Mouse (Mus musculus): ENCODE results near the gene Mpi.

Gene Mpi

DNA sequence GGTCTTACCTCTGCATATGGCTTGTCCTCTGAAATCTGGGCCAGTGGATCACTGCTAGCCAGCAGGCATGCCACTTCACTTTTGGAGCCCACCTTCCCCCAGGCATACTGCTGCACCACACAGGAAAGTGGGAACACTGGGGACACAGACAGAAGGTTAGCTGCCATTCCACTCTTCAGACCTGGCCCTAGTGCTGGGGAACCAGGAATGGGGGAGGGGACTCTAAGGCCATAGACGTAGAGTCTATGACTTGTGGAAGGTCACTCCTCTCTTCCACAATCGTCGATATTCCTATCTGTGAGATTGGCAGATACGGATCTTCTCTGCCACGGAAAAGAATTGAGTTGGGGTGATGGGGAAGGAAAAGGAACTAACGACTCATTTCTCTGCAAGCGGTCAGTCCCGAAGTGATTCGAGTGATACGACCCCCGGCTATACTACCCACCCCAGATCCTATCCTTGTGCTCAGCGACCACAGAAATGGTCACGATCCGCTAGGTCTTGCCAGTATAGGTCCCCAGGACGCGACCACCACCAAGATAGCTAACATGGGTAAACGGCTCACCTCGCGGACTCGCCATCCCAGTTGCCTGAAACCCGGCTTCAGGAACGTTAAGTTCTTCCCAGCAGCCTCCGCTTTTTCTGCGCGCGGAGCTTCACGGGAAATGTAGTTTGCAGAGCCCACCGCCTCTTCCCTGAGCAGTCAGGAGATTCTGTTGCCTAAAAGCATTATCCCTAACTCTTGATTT, at the start of gene Mpi:
TSS of gene Mpi (minus strand) at position 625 of the 749 bp plus-strand sequence.
- DNase-seq, result peak; percentile 58

DNA sequence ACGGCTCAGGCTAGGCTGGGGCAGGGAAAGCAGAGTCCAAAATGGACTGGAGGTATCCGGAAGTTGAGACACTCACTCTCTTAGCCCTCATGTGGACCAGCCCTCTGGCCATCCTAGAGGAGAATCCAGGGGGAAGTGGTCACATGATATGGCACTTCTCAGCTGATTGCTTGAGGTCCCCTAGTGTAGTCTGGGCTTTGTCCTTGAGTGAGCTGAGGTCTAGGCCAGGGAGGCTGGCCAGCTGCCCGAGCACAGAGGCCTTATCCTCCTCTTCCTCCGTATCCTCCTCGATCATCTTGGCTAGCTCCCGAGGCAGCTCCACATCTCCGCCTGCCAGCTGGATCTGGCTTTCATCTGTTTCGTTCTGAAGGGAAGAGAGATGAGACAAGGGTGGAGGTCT, 49.5 kb upstream of the Mpi start:
- DNase-seq, result no peak

DNA sequence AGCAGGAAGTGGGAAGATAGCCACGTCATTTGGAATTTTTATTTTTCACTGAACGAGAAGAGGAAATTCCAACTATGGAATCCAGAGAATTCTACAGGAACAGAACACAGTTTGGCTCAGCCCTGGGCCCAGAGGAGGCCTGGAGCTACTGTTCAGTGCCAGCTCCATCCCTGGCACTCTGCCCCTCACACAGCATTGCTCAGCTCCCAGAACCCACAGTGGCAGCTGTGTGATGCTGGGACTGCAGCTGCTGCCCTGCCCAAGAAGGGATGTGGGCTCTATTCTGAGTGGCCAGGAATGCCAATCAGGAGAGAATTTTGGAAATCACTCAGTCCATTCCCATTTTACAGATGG, 48.8 kb upstream of the Mpi start:
- no peak for DNase-seq

DNA sequence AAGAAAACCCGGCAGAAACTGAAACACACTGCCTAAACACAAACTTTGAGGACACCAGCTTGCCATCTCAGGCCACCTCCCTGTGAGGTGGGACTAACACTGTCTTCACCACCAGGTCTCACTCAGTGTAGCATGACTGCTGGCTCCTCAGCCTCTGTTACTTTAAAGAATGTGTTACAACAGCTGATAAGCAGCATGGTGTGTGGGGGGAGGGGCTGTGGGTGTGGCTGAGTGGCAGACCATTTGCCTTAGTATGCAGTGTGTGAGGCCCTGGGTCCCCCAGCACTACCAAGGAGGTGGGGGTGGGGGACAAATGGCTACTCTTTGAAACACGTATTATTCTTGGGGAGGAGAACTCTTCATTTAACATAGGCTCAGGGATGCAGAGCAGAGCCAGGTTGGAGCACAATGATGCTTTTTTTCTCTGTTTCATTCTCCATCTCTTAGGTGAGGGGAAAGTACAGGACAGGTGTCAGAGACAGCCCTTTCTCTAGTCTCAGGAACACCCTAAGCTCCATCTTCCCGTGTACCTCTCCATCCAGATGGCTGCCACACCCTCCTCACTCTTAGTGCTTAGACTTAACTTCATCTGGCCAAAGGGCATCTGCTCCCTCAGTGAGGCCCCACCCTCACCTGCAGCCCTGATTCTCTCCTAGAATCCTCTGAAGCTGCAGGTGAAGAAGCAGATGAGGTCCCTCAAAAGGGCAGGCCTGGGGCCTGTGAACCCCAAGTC, 48.2 kb upstream of the Mpi start:
- no peak for DNase-seq

DNA sequence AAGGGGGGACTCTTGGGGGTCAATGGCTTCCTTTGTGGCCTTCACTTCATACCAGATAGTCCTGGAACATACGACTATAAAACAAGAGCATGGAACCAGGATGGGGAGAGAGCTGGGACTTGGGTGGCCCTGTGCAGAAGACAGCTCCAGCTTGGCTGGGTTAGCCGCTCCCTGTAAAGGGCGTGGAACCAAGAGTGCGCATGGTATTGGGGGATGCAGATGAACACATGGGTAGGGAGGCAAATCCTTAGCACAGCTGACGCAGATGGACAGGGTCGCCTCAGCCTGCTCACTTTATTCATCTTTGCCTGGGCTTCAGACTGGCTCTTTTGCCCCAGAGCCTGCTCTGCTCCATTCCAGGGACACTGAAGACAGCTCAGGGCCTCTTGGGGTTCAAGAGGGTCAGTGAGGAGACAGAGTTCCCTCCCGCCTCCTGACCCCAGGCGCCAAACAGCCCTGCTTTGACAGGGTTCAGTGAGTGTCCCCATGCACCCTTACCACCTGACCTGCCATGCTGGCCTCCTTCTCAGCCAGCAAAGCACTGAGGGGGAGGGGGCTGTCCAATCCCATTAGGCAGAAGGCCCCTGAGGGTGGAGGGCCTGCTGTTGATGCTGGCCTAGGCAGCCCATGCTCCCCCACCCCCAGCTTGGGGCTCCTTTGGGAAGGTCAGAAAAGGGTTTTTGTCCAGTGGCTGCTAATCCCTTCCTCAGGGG, 46.4 kb upstream of the Mpi start:
- no peak for DNase-seq

DNA sequence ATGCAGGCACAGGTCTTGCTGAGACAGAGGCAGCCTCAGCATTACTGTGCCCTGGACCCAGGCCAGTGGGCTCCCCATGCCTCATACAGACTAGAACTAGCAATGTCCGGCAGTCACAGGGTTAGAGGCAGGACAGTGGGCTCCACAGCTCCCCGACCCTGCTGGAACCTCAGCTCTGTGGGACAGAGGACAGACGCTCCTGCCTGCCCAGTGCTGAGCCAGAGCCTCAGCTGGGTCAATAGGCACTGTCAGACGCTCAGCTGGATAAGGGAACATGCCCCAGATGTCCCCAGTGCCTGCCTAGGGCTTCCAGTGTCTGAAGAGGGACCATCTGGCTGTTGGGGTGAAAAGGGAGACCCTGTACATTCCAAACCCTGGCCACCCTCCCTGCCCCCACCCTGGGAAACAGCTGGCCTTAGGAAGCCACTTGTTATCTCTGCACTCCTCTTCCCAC, 45.4 kb upstream of the Mpi start:
- DNase-seq, result no peak

DNA sequence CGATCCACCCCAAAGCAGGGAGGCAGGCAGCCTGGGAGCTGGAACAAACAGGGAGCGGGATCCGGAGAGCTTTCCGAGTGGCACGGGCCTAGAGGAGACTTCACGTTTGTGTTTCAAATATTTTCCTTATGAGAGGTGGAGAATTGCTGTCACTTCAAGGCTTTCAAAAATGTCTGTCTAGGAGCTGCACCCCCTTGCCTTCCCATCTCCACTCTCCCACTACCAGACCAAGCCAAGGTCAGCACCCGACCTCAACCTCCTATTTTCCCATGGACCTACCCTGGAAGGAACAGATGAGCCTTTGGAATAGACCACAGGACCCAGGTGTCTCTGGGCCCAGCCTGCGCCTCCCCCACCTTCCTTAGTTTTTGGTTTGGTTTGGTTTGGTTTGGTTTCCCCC, 44.7 kb upstream of the Mpi start:
- DNase-seq, result no peak

DNA sequence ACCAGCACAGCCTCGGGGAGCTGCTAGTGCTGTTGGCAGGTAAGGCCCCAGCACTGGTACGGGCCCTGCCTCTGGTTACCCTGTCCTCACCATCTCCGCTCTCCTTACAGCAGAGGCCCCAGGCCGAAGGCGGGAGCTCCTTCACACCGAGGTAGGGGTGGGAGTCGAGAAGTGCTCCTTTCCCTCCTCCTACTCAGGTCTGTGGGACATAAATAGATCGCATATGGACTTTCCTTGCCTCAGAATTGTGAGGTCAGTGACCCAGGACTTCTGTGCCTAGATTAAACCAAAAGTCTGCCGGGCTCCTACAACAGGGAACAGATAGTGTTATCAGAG, 41.6 kb upstream of the Mpi start:
- no peak for DNase-seq

DNA sequence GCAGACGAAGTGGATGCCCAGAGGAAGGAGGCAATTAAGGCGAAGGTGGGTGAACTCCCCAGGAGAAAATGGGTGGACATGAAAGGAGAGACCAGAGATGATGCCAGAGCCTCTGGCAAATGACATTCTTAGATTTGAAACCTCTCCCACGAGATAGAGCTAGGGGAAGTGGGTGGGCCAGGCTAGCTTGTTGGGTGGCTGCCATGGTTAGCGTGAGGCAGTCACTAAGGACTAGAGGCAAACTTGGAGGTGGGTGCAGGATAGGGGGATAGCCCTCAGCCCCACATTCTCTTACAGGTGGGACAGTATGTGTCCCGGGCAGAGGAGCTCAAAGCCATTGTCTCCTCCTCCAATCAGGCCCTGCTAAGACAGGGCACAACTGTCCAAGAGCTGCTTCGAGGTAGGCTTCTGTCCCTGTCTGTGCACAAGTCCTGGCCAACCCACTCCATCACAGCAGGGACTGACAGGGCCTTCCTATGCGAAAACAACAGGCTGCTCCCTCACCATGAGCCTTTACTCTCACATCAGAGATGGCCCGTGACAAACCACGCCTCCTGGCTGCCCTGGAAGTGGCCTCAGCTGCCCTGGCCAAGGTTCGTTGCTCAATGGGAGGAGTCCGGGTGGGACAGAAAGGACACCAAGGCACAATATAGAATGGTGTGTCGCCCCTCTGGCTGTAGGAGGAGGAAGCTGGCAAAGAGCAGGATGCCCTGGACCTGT, 41.1 kb upstream of the Mpi start:
- no peak for DNase-seq

DNA sequence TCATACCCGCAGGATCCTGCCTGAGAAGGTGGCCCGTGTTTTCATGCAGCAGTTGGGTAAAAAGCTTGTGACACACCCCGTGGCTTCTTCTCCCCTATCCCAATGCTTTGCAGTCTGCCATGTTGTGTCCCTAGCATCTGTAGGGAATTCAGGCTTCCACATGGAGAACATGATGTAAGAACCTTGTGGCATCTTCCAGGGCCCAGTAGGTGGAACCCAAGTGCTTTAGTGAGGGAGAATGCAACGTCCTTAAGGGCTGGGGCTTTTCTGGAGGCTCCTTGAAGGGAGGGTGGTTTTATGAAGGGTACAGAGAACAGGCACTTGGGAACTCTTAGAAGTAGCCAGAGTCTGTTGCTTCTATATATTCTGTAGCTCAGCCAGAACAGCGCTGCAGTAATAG, 38.2 kb upstream of the Mpi start:
- no peak for DNase-seq

DNA sequence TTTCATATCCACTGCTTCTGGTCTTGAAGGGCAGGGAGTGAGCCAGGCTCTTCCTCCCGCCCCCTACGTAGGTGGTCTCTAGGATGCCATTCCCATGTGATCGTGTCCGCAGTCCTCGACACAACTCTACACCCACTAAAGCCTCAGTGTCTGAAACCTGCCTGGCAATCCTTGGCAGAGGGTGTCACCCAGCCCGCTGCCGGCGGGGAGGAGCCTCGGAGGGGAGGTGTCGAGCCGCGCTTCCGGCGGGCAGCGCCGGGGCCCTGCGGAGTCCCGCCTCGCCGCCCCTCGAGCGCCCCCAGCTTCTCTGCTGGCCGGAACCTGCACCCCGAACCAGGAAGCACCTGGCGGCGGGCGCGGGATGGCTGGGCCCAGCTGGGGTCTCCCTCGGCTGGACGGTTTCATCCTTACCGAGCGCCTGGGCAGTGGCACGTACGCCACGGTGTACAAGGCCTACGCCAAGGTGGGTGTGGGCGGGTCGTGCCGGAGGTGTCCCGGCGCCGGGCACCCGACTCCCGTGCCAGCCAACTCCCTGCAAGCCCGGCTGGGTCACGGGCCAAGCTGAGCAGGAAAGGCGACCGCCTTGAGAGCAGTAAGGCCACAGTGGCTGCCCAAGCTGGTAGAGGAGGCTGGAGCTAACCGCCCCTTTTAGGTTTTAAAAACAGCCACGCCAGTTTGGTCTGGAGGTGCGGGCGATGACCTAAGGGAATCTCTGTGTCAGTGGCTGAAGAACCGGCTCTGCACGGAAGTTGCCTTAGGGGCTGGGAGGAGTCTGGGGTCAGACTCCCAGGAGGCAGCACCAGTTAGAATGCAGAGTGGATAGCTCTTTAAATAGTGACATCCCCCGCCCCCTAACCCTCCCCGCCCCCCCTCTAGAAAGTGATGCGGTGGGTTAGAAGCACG, 36.9 kb upstream of the Mpi start, which contains the start of gene Ulk3:
TSS of gene Ulk3 (plus strand) at position 229 of the 903 bp plus-strand sequence.
- peak; percentile 91 for DNase-seq

DNA sequence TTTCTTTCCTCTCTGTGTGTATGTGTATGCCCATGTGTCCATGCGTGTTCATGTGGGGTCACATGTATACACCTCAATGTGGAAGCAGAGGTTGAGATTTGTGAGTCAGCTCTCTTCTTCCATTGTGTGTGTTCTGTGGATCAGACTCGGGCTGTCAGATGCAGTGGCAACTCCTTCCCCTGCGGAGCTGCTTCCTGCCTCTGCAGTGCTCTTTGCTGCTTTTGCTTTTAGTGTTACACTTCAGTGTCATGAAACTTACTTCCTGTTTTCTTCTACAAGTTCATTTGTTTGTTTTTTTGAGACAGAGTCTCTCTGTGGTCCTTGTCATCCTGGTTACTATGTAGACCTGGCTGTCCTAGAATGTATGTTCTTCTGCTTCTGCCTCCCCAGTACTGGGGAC, 32.4 kb upstream of the Mpi start:
- DNase-seq, result no peak

DNA sequence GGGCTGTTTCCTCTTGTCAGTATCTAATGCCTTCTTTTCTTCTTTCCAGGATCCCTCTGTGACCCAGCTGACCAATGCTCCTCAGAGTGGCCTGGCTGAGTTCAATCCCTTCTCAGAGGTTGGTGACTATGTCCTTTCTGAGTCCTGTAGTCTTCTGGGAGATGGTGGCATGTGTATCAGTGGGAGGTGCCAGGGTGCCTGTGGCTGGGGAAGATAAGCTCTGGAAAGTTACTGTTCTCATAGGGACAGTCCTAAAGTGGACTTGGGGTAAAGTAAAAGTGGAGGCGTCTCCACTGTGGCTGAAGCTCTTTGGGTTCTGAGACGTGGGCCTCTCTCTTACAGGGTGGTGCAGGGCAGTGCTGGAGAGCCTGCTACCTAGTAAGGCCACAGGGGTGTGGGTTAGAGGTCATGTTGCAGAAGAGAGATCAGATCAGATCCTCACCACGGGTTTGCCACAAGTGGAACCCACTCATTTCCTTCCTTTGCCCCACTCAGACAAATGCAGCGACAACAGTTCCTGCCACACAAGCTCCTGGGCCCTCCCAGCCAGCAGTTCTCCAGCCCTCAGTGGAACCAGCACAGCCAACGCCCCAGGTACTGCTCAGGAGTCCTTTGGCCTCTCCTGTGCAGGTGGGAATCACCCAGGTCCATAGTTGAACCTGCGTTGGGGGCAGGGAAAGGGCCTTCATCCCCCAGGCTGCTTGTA, 24.7 kb upstream of the Mpi start:
- DNase-seq, result peak; percentile 19

DNA sequence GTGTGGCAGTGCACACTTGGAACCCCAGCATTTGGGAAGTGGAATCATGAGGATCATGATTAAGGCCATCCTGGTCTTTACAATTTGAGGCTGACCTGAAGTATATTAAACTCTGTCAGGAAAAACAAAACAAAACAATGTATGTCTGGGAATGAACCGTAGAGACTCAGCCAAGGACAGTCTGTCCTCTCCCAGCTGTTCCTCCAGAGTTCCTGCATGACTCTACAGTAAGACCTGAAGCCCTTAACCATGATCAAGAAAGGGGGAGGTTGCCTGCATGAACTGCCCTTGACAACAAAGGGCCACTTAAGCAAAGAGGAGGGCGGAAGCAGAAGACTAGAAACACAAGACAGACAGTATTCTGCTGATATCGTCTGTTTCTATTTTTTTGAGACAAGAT, 23.0 kb upstream of the Mpi start:
- DNase-seq, result no peak

DNA sequence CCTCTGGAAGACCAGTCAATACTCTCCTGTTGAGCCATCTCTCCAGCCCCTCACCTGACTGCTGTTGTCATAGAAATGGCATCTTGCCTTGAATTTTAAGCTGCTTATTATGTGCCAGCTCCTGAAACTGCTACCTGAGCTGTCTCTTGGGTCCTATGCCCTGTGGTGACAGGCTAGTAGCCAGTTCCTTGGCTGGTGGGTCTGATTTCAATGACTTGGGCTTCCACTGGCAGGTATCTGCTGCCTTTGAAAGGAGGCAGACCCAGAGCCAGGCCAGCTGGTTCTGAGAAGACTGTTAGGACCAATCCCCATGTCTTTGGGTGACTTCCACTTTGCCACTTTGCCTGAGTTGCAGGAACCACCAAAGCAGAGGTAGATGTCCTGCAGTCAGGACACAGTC, 21.8 kb upstream of the Mpi start:
- no peak for DNase-seq

DNA sequence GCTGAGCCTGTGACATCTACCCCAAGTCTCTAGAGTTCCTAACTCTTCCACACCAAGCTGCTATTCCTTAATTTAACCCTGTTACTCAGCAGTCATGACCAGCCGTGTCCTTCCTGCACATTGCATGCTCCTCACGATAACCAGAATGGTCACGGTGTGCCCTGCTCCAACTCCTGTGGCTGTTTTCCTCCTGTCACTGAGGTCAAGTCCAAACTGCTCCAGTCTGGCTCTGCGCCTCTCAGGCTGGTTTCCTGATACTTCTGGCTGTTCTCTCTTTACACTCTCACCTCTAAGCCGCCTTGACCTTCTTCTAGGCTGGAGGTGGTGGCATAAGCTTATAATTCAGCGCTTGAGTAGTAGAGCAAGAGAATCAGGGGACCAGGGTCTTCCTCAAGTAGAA, 15.9 kb upstream of the Mpi start:
- DNase-seq, result no peak

DNA sequence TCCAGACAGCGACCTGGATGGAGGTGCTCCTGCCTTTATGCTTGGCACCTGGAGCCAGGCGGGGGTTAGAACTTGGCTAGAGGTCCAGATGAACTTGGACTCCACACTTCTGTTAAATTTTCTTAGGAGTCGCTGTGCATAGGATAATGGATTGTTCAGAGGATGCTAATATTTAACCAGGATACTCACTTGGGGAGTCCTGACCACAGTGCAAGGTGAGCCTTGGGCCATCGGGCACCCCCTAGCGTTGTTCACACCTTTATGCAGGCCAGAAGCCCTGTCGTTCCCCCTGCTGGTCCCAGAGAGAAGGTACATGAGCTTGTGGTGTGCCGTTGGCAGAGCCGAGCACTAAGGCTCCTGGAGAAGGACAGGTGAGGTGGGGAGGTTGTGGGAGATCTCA, 14.3 kb upstream of the Mpi start:
- no peak for DNase-seq

DNA sequence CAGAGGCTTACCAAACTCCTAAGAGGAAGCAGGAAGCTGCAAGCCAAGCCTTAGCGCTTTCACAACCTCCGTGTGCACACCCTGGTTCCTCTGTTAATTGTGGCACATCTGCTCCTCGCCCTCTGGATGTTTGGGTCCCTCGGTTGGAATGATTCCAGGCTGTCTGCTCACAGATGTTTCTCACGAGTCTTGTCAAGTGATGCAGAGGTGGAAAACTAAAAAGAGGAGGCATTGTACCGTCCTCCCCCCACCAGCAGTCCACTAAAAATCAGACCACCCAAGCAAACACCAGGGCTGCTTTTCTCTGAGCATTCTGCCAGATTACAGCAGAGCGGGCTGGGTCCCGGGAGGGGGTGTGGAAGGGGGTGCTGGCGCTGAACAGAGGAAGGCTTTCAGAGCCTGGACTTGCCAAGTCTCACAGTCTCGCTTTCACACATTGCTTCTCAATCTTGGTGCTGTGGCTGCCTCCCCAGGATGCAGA, 13.2 kb upstream of the Mpi start:
- no peak for DNase-seq

DNA sequence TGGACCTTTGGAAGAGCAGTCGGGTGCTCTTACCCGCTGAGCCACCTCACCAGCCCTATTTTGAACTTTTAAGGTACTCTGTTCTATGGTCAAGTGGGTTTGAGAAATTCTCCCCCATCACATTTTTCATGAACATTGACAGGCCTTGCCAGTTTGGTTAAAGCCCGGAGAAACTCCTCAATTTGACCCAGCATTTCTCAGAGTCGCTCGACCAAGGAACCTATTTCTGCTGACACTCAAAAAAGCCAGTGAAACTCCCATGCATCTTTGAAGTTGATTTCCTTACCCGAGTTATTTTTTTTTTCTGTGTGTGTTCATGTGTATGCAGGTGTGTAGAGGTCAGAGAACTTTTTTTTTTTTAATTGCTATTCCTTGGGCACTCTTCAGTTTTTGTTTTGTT, 12.0 kb upstream of the Mpi start:
- no peak for DNase-seq

DNA sequence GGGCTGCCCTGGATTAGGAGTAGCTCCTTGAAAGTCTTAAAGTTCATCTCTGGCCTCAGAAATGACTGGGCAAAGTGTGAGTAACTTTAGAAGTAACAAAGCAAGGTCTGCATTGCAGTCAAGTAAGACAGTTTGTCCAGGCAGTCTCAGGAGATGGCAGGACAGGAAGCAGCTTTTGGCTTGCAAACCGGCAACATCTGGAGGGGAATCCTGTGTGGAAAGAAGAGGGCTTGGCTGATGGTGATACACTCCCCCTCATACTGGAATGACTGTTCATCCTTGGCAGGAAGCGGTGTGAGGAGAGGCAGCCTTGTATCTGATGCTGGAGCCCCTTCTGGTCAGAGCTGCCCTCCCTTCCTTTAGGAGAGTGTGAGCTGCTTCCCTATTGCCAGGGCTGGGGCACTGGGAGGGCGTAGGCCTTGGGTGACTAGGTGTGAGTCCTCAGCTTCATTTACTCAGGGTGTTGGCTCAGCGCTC, 10.4 kb upstream of the Mpi start:
- no peak for DNase-seq

DNA sequence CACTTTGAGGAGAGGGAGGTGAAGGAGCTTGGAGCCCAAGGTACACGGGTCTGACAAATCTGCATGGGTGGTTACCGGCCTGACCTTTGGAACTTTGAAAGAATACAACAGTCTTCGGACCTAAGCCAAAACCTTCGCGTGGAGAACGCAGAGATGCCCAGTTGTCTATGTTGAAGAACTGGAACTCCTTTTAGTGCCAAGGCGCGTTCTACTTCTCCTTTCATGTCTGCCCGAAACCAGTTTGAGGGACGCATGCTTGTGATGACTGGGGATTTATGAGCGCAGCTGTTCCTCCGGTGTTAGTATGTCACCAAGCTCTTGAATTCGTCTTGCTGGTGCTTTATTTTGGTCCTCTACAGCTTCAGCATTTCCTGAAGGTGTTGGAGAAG, 9.1 kb upstream of the Mpi start:
- DNase-seq, result no peak
